ENCODE assay signal across 30 mouse cellular contexts in genomic region chr6:136358471-136358870, GRCm38 (mm10). TPM values are rescaled to one million over a fixed set of nuclear protein-coding genes. Genes with fewer than 3 reads are reported as not detected.
DNase-seq lines count a peak whose midpoint lies in the region; ATAC-seq and TF ChIP-seq lines count a peak whose summit lies in the region.
"Had no signal": no experiment of that assay in that cellular context is flagged by ENCODE, and none has a peak within 500 bp of the region (broad histone marks: within the 10 kb centered on the region; RNA-seq: fewer than 3 reads in every experiment).

No protein-coding gene starts in this region.

- no peak overlapping the region for H3K27ac ChIP-seq in embryonic facial prominence, embryonic 14.5 days (replicated peaks; ENCODE audit: low read depth, low read length)
- no peak overlapping the region for H3K27ac ChIP-seq in embryonic facial prominence, embryonic 10.5 days (replicated peaks)
- no peak overlapping the region for H3K27ac ChIP-seq in limb, embryonic 14.5 days (replicated peaks; ENCODE audit: low read depth, low read length)
- H3K27ac ChIP-seq in limb, embryonic 10.5 days, result no peak overlapping the region
- H3K27ac ChIP-seq: embryonic facial prominence, embryonic 13.5 days; forebrain, embryonic 10.5 days; forebrain, embryonic 15.5 days; heart, embryonic 10.5 days; heart, embryonic 13.5 days; hindbrain, embryonic 14.5 days; hindbrain, postnatal 0 days had no signal

- H3K4me1 ChIP-seq in embryonic facial prominence, embryonic 14.5 days (ENCODE audit: control insufficient read depth, insufficient read depth, low read length), result no peaks in the 10 kb centered on the region
- no peaks in the 10 kb centered on the region for H3K4me1 ChIP-seq in embryonic facial prominence, embryonic 10.5 days
- H3K4me1 ChIP-seq in limb, embryonic 14.5 days (ENCODE audit: control insufficient read depth, insufficient read depth, low read length), result peaks cover under 1% of the 10 kb centered on the region; the same call in 1 of the 2 replicates
- H3K4me1 ChIP-seq in limb, embryonic 10.5 days, result peaks cover 1% of the 10 kb centered on the region; the same call in 1 of the 2 replicates
- H3K4me1 ChIP-seq: forebrain, embryonic 10.5 days; heart, embryonic 10.5 days had no signal

- H3K4me3 ChIP-seq in embryonic facial prominence, embryonic 14.5 days (ENCODE audit: low read depth, low read length), result no peak overlapping the region
- H3K4me3 ChIP-seq in embryonic facial prominence, embryonic 10.5 days, result no peak overlapping the region
- H3K4me3 ChIP-seq in limb, embryonic 14.5 days (replicated peaks; ENCODE audit: low read length), result no peak overlapping the region
- no peak overlapping the region for H3K4me3 ChIP-seq in limb, embryonic 10.5 days
- H3K4me3 ChIP-seq: embryonic facial prominence, embryonic 13.5 days; forebrain, embryonic 10.5 days; forebrain, embryonic 15.5 days; heart, embryonic 10.5 days; heart, embryonic 13.5 days had no signal

- WGBS in embryonic facial prominence, embryonic 14.5 days, result 48% methylated on average over 5 of the region's 5 CpGs
- 85% methylated on average over 5 of the region's 5 CpGs for WGBS in embryonic facial prominence, embryonic 10.5 days
- 51% methylated on average over 5 of the region's 5 CpGs for WGBS in limb, embryonic 14.5 days
- WGBS in limb, embryonic 10.5 days, result 86% methylated on average over 5 of the region's 5 CpGs

- TF ChIP-seq POLR2A in limb, embryonic 14.5 days (IDR thresholded peaks at IDR 0.05; ENCODE audit: borderline replicate concordance, extremely low read depth, insufficient read depth, insufficient read length), result no peak

- no peak overlapping the region for H3K4me2 ChIP-seq in embryonic facial prominence, embryonic 14.5 days (ENCODE audit: low read depth, low read length)
- H3K4me2 ChIP-seq in limb, embryonic 14.5 days (replicated peaks; ENCODE audit: low read depth, low read length, severe bottlenecking), result no peak overlapping the region
- H3K4me2 ChIP-seq: embryonic facial prominence, embryonic 13.5 days; forebrain, embryonic 15.5 days; heart, embryonic 13.5 days; hindbrain, embryonic 14.5 days had no signal

- no peaks in the 10 kb centered on the region for H3K9me3 ChIP-seq in embryonic facial prominence, embryonic 14.5 days (ENCODE audit: control insufficient read depth, low read length)
- H3K9me3 ChIP-seq in embryonic facial prominence, embryonic 10.5 days, result no peaks in the 10 kb centered on the region
- no peaks in the 10 kb centered on the region for H3K9me3 ChIP-seq in limb, embryonic 14.5 days (ENCODE audit: control insufficient read depth, low read length)
- H3K9me3 ChIP-seq in limb, embryonic 10.5 days (replicated peaks), result no peaks in the 10 kb centered on the region
- H3K9me3 ChIP-seq: embryonic facial prominence, embryonic 13.5 days; forebrain, embryonic 10.5 days; forebrain, embryonic 15.5 days; heart, embryonic 10.5 days; heart, embryonic 13.5 days had no signal

- DNase-seq in embryonic facial prominence, embryonic 14.5 days (ENCODE audit: low spot score), result peak; percentile 67
- no peak for DNase-seq in embryonic facial prominence, embryonic 10.5 days (ENCODE audit: low spot score)
- DNase-seq in layer of hippocampus, adult 18-20 months (ENCODE audit: low spot score in 2 of 2), result peak; percentile 35 to 56
- no peak for DNase-seq in layer of hippocampus, postnatal 25 days (ENCODE audit: extremely low spot score in 1 of 2, low spot score in 1 of 2)
- DNase-seq in limb, embryonic 14.5 days (ENCODE audit: low spot score), result peak; percentile 34
- DNase-seq in limb, embryonic 10.5 days (ENCODE audit: low spot score), result no peak
- no peak for DNase-seq in heart, adult 8-10 months (ENCODE audit: low spot score)
- DNase-seq: adrenal gland, adult 8-10 months; adrenal gland, postnatal 25 days; cerebellum, adult 11 months; cerebellum, adult 2 months; cerebellum, adult 9-11 months; cerebellum, postnatal 25 days; gastrocnemius, postnatal 25 days; heart, adult 18-20 months; heart, postnatal 14 days; heart, postnatal 4 days had no signal

- H3K36me3 ChIP-seq in embryonic facial prominence, embryonic 14.5 days (ENCODE audit: control insufficient read depth, insufficient read depth, low read length), result no peaks in the 10 kb centered on the region
- H3K36me3 ChIP-seq in embryonic facial prominence, embryonic 10.5 days (replicated peaks), result no peaks in the 10 kb centered on the region
- H3K36me3 ChIP-seq in limb, embryonic 14.5 days (ENCODE audit: control insufficient read depth, insufficient read depth, low read length), result no peaks in the 10 kb centered on the region
- no peaks in the 10 kb centered on the region for H3K36me3 ChIP-seq in limb, embryonic 10.5 days
- H3K36me3 ChIP-seq: embryonic facial prominence, embryonic 13.5 days; forebrain, embryonic 10.5 days; forebrain, embryonic 15.5 days; heart, embryonic 10.5 days; heart, embryonic 13.5 days had no signal

- no peaks in the 10 kb centered on the region for H3K27me3 ChIP-seq in embryonic facial prominence, embryonic 14.5 days (replicated peaks; ENCODE audit: control insufficient read depth, insufficient read depth, low read length)
- no peaks in the 10 kb centered on the region for H3K27me3 ChIP-seq in embryonic facial prominence, embryonic 10.5 days (replicated peaks; ENCODE audit: low read depth, poor library complexity, severe bottlenecking)
- no peaks in the 10 kb centered on the region for H3K27me3 ChIP-seq in limb, embryonic 14.5 days (ENCODE audit: control insufficient read depth, insufficient read depth, low read length)
- H3K27me3 ChIP-seq in limb, embryonic 10.5 days (ENCODE audit: low read depth, poor library complexity, severe bottlenecking), result no peaks in the 10 kb centered on the region
- H3K27me3 ChIP-seq: embryonic facial prominence, embryonic 13.5 days; forebrain, embryonic 15.5 days; heart, embryonic 13.5 days had no signal

- ATAC-seq in embryonic facial prominence, embryonic 14.5 days (ENCODE audit: low read depth), result peak; percentile 33; the same call in 1 of the 2 replicates
- ATAC-seq in limb, embryonic 14.5 days (ENCODE audit: low FRiP score, low read depth), result no peak
- ATAC-seq: activated CD4-positive, CD25-positive, alpha-beta regulatory T cell, adult 4 months; forebrain, embryonic 15.5 days; hindbrain, postnatal 0 days had no signal

- no peak overlapping the region for H3K9ac ChIP-seq in embryonic facial prominence, embryonic 14.5 days (ENCODE audit: low read depth, low read length)
- H3K9ac ChIP-seq in limb, embryonic 14.5 days (ENCODE audit: low read depth, low read length, severe bottlenecking), result no peak overlapping the region
- H3K9ac ChIP-seq: embryonic facial prominence, embryonic 13.5 days; forebrain, embryonic 15.5 days; heart, embryonic 13.5 days; hindbrain, embryonic 14.5 days had no signal

RNA-seq across cellular contexts. Expression of gene Gm8994, which starts 31.1 kb away (rescaled TPM):
- polyA plus RNA-seq in embryonic facial prominence, embryonic 14.5 days (2014; fragmentation: Nextera tagmentation; extraction: Ambion mirVana), result not detected in 2 replicates
- not detected in 2 replicates for polyA plus RNA-seq in embryonic facial prominence, embryonic 10.5 days (2016; fragmentation: Nextera tagmentation; extraction: Ambion mirVana)
- not detected for total RNA-seq in layer of hippocampus, adult 18-20 months (2021)
- not detected for total RNA-seq in layer of hippocampus, postnatal 25 days (2021)
- 0.05 and 0.15 TPM in 2 replicates for polyA plus RNA-seq in limb, embryonic 14.5 days (2012; rRNA removed)
- polyA plus RNA-seq in limb, embryonic 14.5 days (2014; fragmentation: Nextera tagmentation; extraction: Ambion mirVana), result 0.15 TPM in 1 of 2 replicates, not detected in the other
- polyA plus RNA-seq in limb, embryonic 10.5 days (2016; fragmentation: Nextera tagmentation; extraction: Ambion mirVana), result not detected in 2 replicates
- not detected for total RNA-seq in heart, adult 8-10 months (2022)
- total RNA-seq: adrenal gland, adult 8-10 months; adrenal gland, postnatal 25 days; common myeloid progenitor, adult 5-6 weeks; gastrocnemius, adult 8-10 months; gastrocnemius, postnatal 25 days; heart, adult 18-20 months; heart, postnatal 14 days; heart, postnatal 4 days; hindbrain, postnatal 0 days had no signal
- polyA plus RNA-seq: activated CD4-positive, CD25-positive, alpha-beta regulatory T cell, adult 4 months; embryonic facial prominence, embryonic 13.5 days; forebrain, embryonic 10.5 days; forebrain, embryonic 15.5 days; gonadal fat pad, adult 2 months; heart, embryonic 10.5 days; heart, embryonic 13.5 days; heart, embryonic 16.5 days; hindbrain, embryonic 11.5 days; hindbrain, embryonic 14.5 days; hindbrain, postnatal 0 days had no signal

RNA-seq across cellular contexts. Expression of gene E330021D16Rik, which starts 56.9 kb away (rescaled TPM):
- polyA plus RNA-seq in embryonic facial prominence, embryonic 14.5 days (2014; fragmentation: Nextera tagmentation; extraction: Ambion mirVana), result 0.33 TPM in 1 of 2 replicates, not detected in the other
- 0.15 TPM in 1 of 2 replicates, not detected in the other for polyA plus RNA-seq in embryonic facial prominence, embryonic 10.5 days (2016; fragmentation: Nextera tagmentation; extraction: Ambion mirVana)
- not detected for total RNA-seq in layer of hippocampus, adult 18-20 months (2021)
- total RNA-seq in layer of hippocampus, postnatal 25 days (2021), result not detected
- polyA plus RNA-seq in limb, embryonic 14.5 days (2012; rRNA removed), result 0.08 TPM in 1 of 2 replicates, not detected in the other
- not detected in 2 replicates for polyA plus RNA-seq in limb, embryonic 14.5 days (2014; fragmentation: Nextera tagmentation; extraction: Ambion mirVana)
- polyA plus RNA-seq in limb, embryonic 10.5 days (2016; fragmentation: Nextera tagmentation; extraction: Ambion mirVana), result not detected in 2 replicates
- not detected for total RNA-seq in heart, adult 8-10 months (2022)
- total RNA-seq: adrenal gland, adult 8-10 months; adrenal gland, postnatal 25 days; common myeloid progenitor, adult 5-6 weeks; gastrocnemius, adult 8-10 months; gastrocnemius, postnatal 25 days; heart, adult 18-20 months; heart, postnatal 14 days; heart, postnatal 4 days; hindbrain, postnatal 0 days had no signal
- polyA plus RNA-seq: cerebellum, adult 2 months; embryonic facial prominence, embryonic 13.5 days; forebrain, embryonic 10.5 days; forebrain, embryonic 15.5 days; gonadal fat pad, adult 2 months; heart, embryonic 13.5 days; heart, embryonic 16.5 days; hindbrain, embryonic 11.5 days; hindbrain, embryonic 14.5 days; hindbrain, postnatal 0 days had no signal

Comparison
In these comparisons a context has a peak if more than half of its experiments do, and no peak if none do; other contexts are left out.
1. DNase-seq: peak in embryonic facial prominence, embryonic 14.5 days (single experiment), layer of hippocampus, adult 18-20 months (2 of 2) and limb, embryonic 14.5 days (single experiment); none in embryonic facial prominence, embryonic 10.5 days (single experiment), layer of hippocampus, postnatal 25 days (0 of 2), limb, embryonic 10.5 days (single experiment) and heart, adult 8-10 months (single experiment).